Mouse (Mus musculus) natural killer cell, adult 2 months (primary cell): ENCODE results near the gene Ppfibp2.

Experiments
- DNase-seq, 2 experiments: peaks; one replicate each; pipeline ENCODE4 v3.0.0; 2022; ENCODE audit warnings: low spot score in 2 of 2

Gene Ppfibp2

DNA sequence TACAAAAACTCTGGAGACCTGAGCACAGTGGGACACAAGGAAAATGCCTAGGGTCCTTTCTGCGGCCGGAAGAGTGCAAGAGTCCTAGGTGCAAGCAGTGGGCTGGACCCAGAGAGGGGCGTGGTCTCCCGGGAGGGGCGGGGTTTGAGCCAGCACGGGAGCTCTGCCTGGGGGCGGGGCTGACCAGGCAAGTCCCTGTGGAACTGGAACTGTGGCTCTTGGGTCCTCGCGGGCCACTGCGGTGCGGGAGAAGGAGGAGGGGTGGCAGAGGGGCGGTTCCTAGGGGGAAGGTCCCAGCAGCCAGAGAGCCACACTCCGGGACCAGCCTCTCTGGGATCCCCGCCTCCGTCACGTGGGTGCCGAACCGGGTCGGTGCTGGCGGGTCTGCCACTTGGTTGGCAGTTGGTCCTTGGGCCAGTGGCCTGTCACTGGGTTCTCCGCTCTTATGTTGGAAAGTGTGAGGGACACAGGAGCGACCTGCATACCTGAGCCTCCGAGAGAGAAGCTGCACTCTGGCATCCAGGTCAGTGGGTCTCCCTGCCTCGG, at the start of gene Ppfibp2:
Gene Ppfibp2 (plus strand): TSS at position 351 of the 546 bp plus-strand sequence.
- DNase-seq: peak; percentile 74 to 86

DNA sequence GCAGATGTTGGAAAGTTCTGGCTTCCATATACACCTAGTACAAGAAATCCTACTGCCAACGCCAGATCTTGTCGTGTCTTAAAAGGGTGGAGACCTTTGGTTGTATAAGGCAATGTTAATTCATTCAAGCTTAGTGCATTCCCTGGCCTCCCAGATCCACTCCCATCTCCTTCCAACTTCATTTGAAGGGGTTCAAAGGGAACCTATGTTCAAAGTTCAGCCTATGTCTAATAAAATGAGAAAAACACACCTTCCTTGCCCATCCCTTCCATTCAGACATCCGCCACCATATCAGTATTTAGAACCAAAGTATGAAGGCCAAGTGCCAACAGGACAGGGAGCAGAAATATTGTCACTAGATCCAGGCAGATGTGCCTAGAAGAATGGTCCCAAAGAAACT, 47.1 kb upstream of the Ppfibp2 start:
- DNase-seq: no peak

DNA sequence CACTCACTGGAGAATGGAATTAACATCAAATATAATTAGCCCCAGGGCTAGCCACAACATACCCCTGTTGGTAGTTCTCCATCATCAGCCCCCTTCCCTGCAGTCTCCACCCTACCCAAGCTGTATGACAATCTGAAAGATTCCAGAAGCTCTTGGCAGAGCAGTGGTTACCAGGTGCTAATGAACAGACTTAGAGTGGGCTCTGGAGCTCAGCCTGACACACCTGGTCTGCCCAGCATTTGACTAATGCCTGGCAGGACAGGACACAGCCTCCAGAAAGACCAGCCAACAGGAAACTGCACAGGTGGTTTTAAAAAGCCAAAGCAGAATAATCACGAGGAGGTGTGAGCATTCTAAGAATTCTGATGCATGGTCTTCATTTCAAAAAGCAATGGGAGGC, 41.5 kb upstream of the Ppfibp2 start:
- DNase-seq: no peak

DNA sequence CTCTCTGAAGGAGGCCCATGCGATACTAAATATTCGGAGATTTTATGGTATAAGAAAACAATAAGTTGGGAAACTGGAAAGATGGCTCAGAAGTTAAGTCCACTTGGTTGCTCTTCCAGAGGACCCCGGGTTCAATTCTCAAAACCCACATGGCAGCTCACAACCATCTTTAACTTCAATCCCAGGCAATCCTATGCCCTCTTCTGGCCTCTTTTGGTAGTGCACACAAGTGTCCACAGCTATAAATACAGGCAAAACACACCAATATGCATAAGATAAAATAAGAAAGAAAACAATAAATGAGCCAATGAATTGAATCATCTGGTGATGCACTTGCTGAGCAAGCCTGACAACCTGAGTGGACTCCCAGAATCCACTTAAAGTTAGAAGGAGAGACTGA, 39.1 kb upstream of the Ppfibp2 start:
- no peak for DNase-seq

DNA sequence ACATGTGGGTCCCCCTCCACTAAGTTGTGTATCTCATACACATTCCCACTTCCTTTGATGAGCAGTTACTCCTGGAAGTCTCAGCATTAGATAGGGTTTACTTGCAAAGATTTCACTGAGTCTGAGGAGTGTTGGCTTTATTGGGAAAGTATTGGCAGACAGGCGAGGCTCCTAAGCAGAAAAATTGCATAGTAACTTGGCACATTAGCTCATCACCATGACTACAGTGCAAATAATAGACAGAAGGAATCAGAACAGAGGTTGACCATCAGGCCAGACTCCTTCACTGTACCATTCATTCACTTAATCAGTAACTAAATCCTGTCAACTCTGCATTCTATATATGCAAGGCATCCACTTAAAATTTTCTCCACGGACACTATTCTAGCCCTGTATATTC, 34.3 kb upstream of the Ppfibp2 start:
- no peak for DNase-seq

DNA sequence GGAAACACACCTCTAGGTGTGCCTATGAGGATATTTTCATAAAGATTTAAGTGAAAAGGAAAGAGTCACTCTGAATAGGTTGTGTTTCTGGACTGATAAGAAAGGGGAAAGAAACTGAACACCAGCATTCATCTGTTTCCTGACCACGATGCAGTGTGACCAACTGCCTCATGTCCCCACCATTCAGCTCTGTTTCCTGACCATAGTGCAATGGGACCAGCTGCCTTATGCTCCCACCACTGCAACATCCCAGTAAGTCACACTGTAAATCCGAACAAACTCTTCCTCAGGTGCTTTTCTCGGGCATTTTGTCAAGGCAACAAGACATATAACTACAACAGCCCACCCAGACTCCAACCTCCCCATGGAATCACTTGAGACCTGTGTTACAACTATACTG, 33.4 kb upstream of the Ppfibp2 start:
- DNase-seq: no peak

DNA sequence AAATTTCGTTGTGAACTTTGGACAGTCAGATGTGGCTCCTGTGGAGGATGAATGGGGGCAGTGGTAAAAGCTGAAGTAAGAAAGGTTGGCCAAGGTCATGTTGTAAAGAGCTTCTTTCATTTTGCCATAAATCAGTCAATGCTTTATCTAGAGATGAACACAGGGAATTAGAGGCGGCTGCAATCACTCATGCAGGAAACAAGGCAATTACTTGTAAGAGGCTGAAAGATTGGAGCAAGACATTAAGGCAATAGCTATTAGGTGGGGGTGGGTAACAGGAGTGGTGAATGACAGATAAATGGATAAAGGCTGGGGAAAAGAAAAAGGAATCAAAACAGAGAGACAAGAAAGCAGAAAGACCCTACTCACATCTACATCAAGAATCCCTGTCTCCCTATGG, 31.3 kb upstream of the Ppfibp2 start:
- DNase-seq: no peak

DNA sequence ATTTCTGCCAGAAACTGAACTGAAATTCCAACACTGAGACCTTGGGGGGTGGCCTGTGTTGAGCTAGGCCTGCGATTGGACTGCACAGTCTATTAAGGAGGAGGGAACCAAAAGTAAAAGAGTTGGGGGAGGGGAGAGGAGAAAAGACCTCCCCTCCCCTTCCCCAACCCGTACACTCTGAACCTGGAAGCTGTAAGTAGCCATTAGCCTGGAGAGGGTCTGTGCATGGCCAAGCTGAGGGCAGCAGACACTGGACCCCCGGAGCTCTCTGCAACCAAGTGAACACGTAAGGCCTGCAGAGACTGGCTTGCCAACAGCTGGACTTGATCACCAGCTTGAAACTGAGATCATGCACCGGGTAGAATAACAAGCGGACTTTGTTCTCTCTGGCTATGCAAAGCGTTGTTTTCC, 27.7 kb upstream of the Ppfibp2 start, which contains the start of gene Olfml1:
Gene Olfml1 (plus strand): TSS at position 186 of the 411 bp plus-strand sequence.
- DNase-seq: no peak

DNA sequence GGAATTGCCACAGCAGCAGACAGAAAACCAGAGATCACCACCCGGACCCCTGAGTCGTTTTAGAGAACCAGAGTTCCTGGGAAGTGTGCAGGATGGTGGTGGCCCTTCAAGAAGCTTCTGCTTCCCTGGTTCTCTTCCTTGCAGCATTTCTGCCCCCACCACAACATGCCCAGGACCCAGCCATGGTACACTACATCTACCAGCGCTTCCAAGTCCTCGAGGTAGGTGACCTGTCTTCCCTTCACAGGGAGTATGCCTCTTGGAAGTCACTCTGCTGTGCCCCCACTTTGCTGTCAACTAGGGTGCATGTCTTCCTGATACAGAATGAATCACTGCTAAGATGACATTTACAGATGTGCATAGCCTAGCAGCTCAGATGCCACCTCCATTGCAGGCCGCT, 27.3 kb upstream of the Ppfibp2 start:
- no peak for DNase-seq

DNA sequence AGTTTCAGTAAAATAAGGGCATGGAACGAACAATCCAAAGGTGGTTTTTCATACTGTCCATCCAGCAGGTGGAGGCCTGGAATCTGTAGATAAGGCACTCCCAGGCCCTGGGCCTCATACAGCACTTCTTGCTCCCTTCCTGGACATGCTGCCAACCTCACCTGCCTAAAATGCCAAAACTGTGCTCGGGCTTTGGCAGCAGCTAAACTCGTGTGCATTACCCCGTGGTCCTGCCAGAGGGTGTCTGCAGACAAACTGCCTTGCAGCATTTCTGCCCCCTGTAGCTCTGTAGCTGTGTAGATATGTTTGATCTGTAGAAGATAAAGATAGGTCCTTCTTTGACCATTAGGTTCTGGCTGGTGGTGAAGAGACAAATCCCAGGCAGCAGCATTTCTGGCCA, 26.0 kb upstream of the Ppfibp2 start:
- DNase-seq: no peak

DNA sequence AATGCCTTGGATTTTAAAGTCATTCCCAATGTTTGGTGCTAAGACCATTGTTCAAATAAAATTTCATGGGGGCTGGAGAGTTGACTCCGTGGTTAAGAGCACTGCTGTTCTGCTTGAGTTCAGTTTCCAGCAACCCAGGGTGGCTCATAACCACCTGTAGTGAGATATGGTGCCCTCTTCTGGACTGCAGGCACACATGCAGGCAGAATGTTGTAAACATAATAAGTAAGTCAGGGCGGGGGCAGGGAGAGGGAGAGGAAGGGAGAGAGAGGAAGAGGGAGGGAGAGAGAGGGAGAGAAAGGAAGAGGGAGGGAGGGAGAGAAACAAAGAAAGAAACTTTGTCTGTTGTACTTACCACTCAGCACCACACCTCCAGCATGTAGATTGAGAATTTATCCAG, 21.2 kb upstream of the Ppfibp2 start:
- no peak for DNase-seq

DNA sequence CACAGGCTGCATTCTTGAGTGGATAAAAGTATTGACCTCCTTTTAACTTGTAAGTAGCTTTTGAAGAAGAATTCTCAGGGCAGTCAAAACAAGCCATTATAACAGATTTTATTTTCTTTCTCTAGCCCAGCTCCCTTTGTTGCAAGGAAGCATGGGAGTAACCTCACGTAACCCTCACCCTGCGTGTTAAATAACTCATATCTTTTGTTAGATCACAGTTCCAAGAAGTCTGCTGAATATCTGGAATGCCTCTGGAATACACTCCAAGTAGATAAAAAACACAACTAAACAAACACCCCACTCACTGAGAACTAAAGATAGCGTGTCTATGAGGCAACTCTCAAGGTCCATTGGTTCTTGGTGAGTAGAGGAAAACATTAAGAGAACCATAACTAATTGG, 20.7 kb upstream of the Ppfibp2 start:
- DNase-seq: no peak

DNA sequence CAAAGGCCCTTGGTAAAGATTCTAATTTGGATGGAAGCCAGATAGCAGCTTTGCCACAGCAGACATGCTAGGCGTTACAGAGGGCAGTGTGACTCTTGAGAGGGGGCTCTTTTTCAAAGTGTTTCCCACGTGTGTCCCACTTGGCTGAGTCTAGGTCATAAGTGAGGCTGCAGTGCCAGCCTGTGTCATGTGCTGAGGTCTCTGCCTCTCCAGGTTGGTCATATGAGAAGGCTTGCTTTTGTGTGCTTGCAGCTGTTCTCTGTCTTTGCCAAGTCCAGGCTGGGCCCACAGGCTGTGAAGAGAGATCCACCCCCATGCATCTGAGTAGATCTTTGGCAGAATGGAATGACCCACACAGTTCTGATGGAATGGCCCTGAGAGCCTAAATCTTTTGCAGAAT, 2.4 kb upstream of the Ppfibp2 start:
- DNase-seq: peak in 1 of 2 experiments; percentile 8

DNA sequence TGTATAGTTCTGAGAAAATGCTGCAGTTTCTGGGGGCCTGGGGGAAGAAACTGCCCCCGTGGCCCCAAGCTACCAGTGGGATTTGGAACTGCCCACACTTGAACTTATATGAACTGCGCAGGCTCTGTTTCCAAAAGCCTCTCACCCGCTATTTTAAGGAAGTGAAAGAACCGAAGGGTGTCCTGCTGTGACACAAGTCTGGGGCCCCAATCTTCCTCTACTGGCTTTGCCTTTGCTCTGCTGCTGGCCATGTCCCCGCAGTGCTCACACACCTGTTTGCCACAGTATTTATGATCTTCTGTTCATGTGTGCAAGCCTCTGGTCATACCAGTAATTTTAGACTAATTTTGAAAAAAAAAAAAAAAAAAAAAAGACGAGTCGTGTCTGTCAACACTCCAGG, 1.1 kb upstream of the Ppfibp2 start:
- DNase-seq: peak in 1 of 2 experiments; percentile 51

DNA sequence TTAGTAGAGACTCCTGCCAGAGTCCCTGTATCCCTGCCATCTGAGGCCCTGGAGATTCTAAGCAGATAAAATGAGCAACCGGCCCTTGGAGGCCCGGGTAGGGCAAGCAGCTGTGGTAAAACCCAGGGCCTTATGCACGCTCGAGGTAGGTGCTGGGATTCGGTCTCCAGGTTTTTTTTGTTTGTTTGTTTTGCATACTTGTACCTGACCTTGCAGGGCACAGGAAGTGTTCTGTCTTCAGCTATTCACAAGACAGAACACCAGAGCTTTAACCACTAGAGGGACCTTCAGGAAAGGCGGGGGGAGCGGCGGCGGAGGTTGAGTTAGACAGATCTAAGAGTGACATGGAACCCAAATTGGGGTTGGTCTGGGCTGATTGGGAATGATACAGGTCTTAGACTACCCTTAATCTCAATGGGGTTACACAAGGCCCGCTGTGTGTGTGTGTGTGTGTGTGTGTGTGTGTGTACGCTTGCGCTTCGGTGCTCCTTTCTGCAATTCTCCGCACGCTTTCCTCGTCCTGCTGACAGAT, 616 bp upstream of the Ppfibp2 start:
- DNase-seq: peak; percentile 30 to 59

DNA sequence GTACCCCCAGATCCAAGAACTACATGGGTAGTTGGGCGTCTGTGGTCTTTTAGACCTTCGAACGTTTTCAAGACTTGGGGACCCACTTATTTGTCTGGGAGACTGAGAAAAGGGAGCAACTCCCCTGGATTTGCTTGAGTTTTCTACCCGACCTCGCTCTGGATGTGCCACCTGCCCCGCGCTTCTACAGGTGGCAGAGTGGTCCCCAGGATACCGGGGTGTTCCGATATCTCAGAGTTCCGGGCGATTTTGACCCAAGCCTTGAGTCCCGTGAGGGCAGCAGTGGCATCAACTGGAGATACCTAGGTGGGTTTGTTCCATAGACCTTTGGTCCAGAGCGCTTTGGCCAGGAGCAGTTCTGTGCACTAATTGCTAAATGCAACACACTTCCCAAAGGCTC, 419 bp downstream of the Ppfibp2 start:
- DNase-seq: no peak

DNA sequence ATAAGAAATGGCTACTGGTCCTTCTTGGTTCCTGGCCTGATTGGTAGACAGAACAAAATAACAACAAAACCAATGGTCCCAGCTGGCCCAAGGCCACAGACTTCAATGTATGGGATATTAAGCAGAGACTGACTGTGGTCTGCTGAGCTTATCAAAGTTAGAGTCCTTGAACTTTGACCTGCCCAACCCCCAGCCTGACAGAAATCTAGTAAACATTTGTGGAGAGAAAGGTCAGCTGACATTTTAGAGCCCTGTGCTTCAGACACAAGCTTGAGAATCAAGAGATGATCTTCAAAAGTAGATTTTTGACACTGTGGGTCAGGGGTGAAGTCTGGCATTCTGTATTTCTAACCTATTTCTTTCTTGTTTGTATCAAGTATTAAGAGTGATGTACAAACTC, 1.7 kb downstream of the Ppfibp2 start:
- no peak for DNase-seq

DNA sequence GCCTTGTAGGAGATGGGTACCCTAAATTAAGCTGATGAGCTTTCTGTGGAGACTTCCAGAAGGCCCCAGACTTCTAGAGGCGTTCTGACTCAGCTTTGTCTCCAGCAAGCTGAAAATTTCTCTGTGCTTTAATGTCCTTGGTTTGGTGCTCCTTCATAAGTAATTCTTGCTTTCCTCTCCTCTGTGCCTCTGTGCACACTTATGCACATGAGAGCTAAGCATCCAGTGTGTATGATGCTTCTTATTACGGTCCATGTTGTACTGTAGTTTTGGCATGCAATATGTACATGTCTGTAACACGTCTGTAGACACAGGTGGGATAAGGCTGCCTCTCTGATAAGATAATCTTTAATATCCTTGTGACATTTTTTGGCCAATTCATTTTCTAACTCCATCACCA, 2.9 kb downstream of the Ppfibp2 start:
- DNase-seq: no peak

DNA sequence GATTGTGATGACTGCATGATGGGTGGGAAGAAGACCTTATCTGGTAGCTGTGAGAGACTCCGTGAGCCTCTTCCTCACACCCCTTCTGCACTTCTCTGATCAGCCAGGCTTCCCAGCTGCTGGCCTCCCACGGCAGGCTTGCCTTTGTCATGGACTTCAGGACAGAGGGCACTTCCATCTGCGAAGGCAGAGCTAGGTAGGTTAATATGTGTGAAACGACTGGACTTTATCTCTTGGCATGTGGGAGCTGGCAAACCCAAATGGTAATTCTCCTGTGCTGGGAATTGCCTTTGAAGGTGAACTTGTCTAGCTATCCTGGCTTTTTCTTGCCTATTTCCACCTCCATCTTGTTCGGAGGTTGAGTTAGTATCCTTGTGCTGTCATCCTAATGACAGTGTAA, 5.6 kb downstream of the Ppfibp2 start:
- no peak for DNase-seq

DNA sequence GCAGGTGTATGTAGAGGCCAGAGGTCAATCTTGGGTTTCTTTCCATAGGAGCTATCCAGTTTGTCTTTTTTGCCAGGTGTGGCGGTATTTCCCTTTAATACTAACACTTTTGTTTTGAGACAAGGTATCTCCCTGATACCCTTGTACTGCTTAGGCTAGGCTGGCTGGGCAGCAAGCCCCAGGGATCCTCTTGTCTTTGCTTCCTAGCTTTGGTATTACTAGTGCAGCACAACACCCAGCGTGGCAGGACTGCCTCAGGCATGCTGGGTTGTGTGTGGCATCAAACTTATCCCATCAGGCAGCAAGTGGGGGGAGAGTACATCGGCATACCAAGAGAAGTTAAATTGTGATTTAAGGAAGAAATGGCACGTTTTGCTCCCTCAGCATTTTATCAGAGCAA, 7.5 kb downstream of the Ppfibp2 start:
- no peak for DNase-seq

DNA sequence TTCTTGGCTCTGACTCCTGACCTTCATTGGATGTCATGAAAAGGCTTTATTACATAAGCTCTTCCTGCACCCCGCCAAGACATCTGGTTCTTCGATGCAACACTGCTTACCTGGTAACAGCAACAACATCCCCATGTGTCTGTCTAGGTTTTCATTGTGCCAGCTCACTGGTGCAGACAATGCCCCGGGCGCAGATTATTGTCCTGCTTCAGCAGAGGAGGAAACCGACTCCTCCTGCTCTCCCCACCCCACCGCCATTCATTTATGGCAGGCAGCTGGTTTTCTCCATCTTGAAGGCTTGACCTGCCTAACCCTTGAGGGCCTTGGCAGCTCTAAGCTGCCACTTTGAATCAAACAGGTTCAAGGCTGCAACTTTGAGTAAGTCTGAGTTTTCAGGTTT, 7.9 kb downstream of the Ppfibp2 start:
- no peak for DNase-seq

DNA sequence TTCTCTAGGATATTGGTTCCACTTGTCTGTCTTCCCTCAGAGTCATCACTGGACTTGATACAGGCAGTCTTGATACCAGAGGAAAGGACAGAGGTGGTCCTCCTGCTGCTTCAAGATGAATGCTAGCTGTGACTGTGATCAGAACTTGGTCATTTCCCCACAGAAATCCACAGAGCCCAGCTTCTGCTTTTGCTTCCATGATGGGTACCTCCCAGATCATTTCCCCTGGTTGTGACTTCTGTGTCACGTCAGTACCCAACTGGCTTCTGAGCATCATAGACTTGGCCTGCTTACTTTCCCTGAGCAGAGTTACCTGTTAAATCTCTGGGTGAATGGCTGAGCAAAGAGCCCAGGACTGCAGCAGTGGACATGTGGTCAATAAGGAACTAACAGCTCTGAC, 12.8 kb downstream of the Ppfibp2 start:
- no peak for DNase-seq

DNA sequence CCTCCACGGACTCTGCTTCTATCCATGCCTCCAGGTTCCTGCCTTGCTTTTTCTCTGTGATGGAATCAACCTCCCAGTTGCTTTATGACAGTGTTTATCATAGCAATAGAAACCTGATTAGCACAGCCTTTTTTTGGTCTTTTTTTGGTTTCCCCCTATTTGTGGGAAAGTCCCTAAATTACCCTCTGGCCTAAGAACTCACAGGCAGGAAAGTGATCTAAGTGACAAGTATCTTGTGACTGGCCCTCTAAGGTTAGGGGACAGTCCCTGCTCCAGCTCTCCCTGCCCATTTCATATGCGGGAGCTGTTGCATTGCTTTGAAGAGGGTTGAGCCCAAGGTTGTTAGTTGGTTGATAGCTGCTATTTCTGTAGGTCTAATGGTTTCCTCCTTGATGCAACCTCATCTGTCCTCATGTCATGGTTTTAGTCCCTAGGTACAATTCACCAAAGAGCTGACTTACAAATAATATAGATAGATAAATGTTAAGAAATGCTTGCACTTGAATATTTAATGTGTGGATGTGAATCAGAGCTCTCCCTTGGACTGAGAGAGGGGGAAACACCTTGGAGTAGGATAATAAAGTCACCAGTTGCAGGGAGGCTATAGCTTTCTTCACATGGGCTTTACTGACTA, 14.7 kb downstream of the Ppfibp2 start:
- DNase-seq: peak in 1 of 2 experiments; percentile 35

DNA sequence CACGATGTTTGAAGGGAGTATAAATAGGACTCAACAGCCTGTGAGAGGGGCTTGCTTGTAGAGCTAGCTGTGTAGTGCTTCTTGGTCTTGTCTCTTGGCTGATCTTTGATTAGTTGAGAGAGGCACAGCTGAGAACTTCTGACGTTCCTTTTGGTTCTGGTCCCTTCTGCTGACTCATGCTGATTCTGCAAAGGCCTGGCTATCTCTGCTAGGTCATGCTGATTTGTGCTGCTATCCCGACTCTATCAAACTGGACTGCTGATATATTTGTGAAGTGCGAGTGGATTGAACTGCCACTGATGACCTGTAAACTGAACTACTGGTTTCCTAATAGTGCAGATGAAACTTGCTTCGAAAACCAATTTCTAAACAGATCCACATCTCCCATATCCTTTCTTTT, 15.9 kb downstream of the Ppfibp2 start:
- DNase-seq: no peak
